In genomic region chr8:124077998-124078397, GRCm38 (mm10) we compare ENCODE assay signal across 10 mouse cellular contexts. TPM values are rescaled to one million over a fixed set of nuclear protein-coding genes. Genes with fewer than 3 reads are reported as not detected.
A peak's percentile ranks its signal among the peaks of the same experiment; 100 is the strongest.
DNase-seq lines count a peak whose midpoint lies in the region; ATAC-seq and TF ChIP-seq lines count a peak whose summit lies in the region.
"Had no signal": no experiment of that assay in that cellular context is flagged by ENCODE, and none has a peak within 500 bp of the region (broad histone marks: within the 10 kb centered on the region; RNA-seq: fewer than 3 reads in every experiment).

No protein-coding gene starts in this region.

- H3K9ac ChIP-seq in kidney, embryonic 14.5 days (ENCODE audit: low read depth, low read length) = no peak overlapping the region
- H3K9ac ChIP-seq: embryonic facial prominence, embryonic 13.5 days had no signal

- 87% methylated on average over 10 of the region's 10 CpGs for WGBS in kidney, adult 2 months
- 91% methylated on average over 10 of the region's 10 CpGs for WGBS in kidney, embryonic 14.5 days
- WGBS in lung, adult 2 months = 88% methylated on average over 10 of the region's 10 CpGs

- no peaks in the 10 kb centered on the region for H3K27me3 ChIP-seq in kidney, adult 2 months (replicated peaks; ENCODE audit: control insufficient read depth, insufficient read depth, low read length)
- H3K27me3 ChIP-seq in kidney, embryonic 14.5 days (ENCODE audit: control insufficient read depth, insufficient read depth, low read length) = no peaks in the 10 kb centered on the region
- H3K27me3 ChIP-seq: embryonic facial prominence, embryonic 13.5 days; Patski had no signal

- H3K4me1 ChIP-seq in kidney, adult 2 months (ENCODE audit: control insufficient read depth, insufficient read depth, low read length) = no peaks in the 10 kb centered on the region
- H3K4me1 ChIP-seq in kidney, embryonic 14.5 days (ENCODE audit: control insufficient read depth, insufficient read depth, low read length) = no peaks in the 10 kb centered on the region
- H3K4me1 ChIP-seq in lung, adult 2 months (ENCODE audit: control insufficient read depth, insufficient read depth, low read length) = no peaks in the 10 kb centered on the region

- no peak overlapping the region for H3K27ac ChIP-seq in kidney, adult 2 months (ENCODE audit: insufficient read depth, low read depth, low read length)
- H3K27ac ChIP-seq in kidney, embryonic 14.5 days (ENCODE audit: low read depth, low read length) = no peak overlapping the region
- H3K27ac ChIP-seq: embryonic facial prominence, embryonic 13.5 days had no signal

- ATAC-seq in kidney, embryonic 14.5 days (ENCODE audit: low FRiP score, low TSS enrichment) = no peak
- ATAC-seq: Patski had no signal

- H3K4me2 ChIP-seq in kidney, embryonic 14.5 days (replicated peaks; ENCODE audit: low read depth, low read length) = no peak overlapping the region
- H3K4me2 ChIP-seq: embryonic facial prominence, embryonic 13.5 days had no signal

- TF ChIP-seq POLR2A in kidney, adult 2 months (IDR thresholded peaks at IDR 0.05; ENCODE audit: low read depth, low read length) = no peak
- no peak for TF ChIP-seq POLR2A in lung, adult 2 months (IDR thresholded peaks at IDR 0.05; ENCODE audit: borderline replicate concordance, extremely low read depth, low read depth, low read length)

- TF ChIP-seq CTCF in kidney, adult 2 months (conservative IDR thresholded peaks at IDR 0.05; ENCODE audit: insufficient read depth, insufficient read length, low read depth, low read length) = peak; percentile 32
- TF ChIP-seq CTCF in lung, adult 2 months (IDR thresholded peaks at IDR 0.05; ENCODE audit: insufficient read depth, low read length) = 0 out of 2 replicates have a peak, but pooled peaks have one; percentile 28

- intact Hi-C loops in left cerebral cortex, postnatal 36 days (cut with DNase I) = loop anchor here (5.0 kb wide), 1 partner anchor 104 kb away; no protein-coding TSS in a partner anchor

- peak; percentile 3 for DNase-seq in kidney, adult 2 months
- peak; percentile 47 for DNase-seq in 3T3-L1 (ENCODE audit: low read depth, low spot score)
- peak; percentile 69 for DNase-seq in NIH3T3 (ENCODE audit: low read depth)
- no peak for DNase-seq in lung, adult 2 months
- DNase-seq in embryo, embryonic 9.5 days (ENCODE audit: extremely low spot score) = no peak
- DNase-seq in retina, postnatal 1 day = no peak
- no peak for DNase-seq in left cerebral cortex, postnatal 36 days (ENCODE audit: low spot score in 2 of 2)

- H3K36me3 ChIP-seq in kidney, adult 2 months (ENCODE audit: control insufficient read depth, insufficient read depth, low read length) = no peaks in the 10 kb centered on the region
- no peaks in the 10 kb centered on the region for H3K36me3 ChIP-seq in kidney, embryonic 14.5 days (ENCODE audit: control insufficient read depth, insufficient read depth, low read length)
- H3K36me3 ChIP-seq: embryonic facial prominence, embryonic 13.5 days had no signal

- no peaks in the 10 kb centered on the region for H3K9me3 ChIP-seq in kidney, embryonic 14.5 days (ENCODE audit: control insufficient read depth, low read length)
- H3K9me3 ChIP-seq: embryonic facial prominence, embryonic 13.5 days had no signal

- no peak overlapping the region for H3K4me3 ChIP-seq in kidney, adult 2 months (ENCODE audit: insufficient read depth, low read depth, low read length)
- H3K4me3 ChIP-seq in kidney, embryonic 14.5 days (ENCODE audit: low read length) = no peak overlapping the region
- H3K4me3 ChIP-seq in lung, adult 2 months (replicated peaks; ENCODE audit: extremely low read depth, low read depth, low read length) = no peak overlapping the region
- H3K4me3 ChIP-seq: embryonic facial prominence, embryonic 13.5 days had no signal

RNA-seq across cellular contexts. Expression of gene Urb2, which starts 56.7 kb away (rescaled TPM):
- 3.3 and 3.5 TPM in 2 replicates for polyA plus RNA-seq in kidney, adult 2 months (2012; rRNA removed)
- polyA plus RNA-seq in kidney, embryonic 14.5 days (2014; fragmentation: Nextera tagmentation; extraction: Ambion mirVana) = 4.8 and 10.2 TPM in 2 replicates
- 3.1 and 4.3 TPM in 2 replicates for polyA plus RNA-seq in lung, adult 2 months (2012; rRNA removed)
- total RNA-seq in left cerebral cortex, postnatal 36 days (2021) = 10 to 100 TPM; 11.2 to 11.3 TPM

RNA-seq across cellular contexts. Expression of gene Taf5l, which starts 56.8 kb away (rescaled TPM):
- 20.4 and 22.2 TPM in 2 replicates for polyA plus RNA-seq in kidney, adult 2 months (2012; rRNA removed)
- polyA plus RNA-seq in kidney, embryonic 14.5 days (2014; fragmentation: Nextera tagmentation; extraction: Ambion mirVana) = 29.6 and 53.3 TPM in 2 replicates
- 22.7 and 26.0 TPM in 2 replicates for polyA plus RNA-seq in lung, adult 2 months (2012; rRNA removed)
- total RNA-seq in left cerebral cortex, postnatal 36 days (2021) = 10 to 100 TPM; 21.7 to 22.3 TPM

Comparison
In these comparisons a context has a peak if more than half of its experiments do, and no peak if none do; other contexts are left out.
1. DNase-seq: peak in kidney, adult 2 months (single experiment), 3T3-L1 (single experiment) and NIH3T3 (single experiment); none in lung, adult 2 months (single experiment), embryo, embryonic 9.5 days (single experiment), retina, postnatal 1 day (single experiment) and left cerebral cortex, postnatal 36 days (0 of 2).